Mouse (Mus musculus): ENCODE measurements around the gene Opcml.

Opcml gene

GRCm38 (mm10) chr9:28251341-28251740, 460.8 kb downstream of the Opcml start:
- DNase-seq (ENCODE audit: low spot score) = no peak

- DNase-seq (ENCODE audit: low spot score) = no peak
Measured at GRCm38 (mm10) chr9:28255128-28255904, 464.7 kb downstream of the Opcml start.

GRCm38 (mm10) chr9:28255905-28256268, 465.3 kb downstream of the Opcml start:
- DNase-seq (ENCODE audit: low spot score) = no peak

- DNase-seq (ENCODE audit: low spot score) = peak; percentile 75
Measured at GRCm38 (mm10) chr9:28261078-28261753, 470.6 kb downstream of the Opcml start.

- DNase-seq (ENCODE audit: low spot score) = no peak
Measured at GRCm38 (mm10) chr9:28262021-28262420, 471.4 kb downstream of the Opcml start.

- DNase-seq (ENCODE audit: low spot score) = no peak
Measured at GRCm38 (mm10) chr9:28262896-28263295, 472.3 kb downstream of the Opcml start.

GRCm38 (mm10) chr9:28264761-28265160, 474.2 kb downstream of the Opcml start:
- DNase-seq (ENCODE audit: low spot score) = no peak

GRCm38 (mm10) chr9:28273816-28274215, 483.2 kb downstream of the Opcml start:
- DNase-seq (ENCODE audit: low spot score) = no peak

GRCm38 (mm10) chr9:28278555-28278954, 488.0 kb downstream of the Opcml start:
- DNase-seq (ENCODE audit: low spot score) = no peak

GRCm38 (mm10) chr9:28281025-28281424, 490.4 kb downstream of the Opcml start:
- no peak for DNase-seq (ENCODE audit: low spot score)

- DNase-seq (ENCODE audit: low spot score) = no peak
Measured at GRCm38 (mm10) chr9:28281571-28281970, 491.0 kb downstream of the Opcml start.

GRCm38 (mm10) chr9:28285016-28285415, 494.4 kb downstream of the Opcml start:
- DNase-seq (ENCODE audit: low spot score) = no peak

GRCm38 (mm10) chr9:28286384-28286783, 495.8 kb downstream of the Opcml start:
- no peak for DNase-seq (ENCODE audit: low spot score)

- no peak for DNase-seq (ENCODE audit: low spot score)
Measured at GRCm38 (mm10) chr9:28287485-28287884, 496.9 kb downstream of the Opcml start.

GRCm38 (mm10) chr9:28289696-28290330, 499.2 kb downstream of the Opcml start:
- peak; percentile 1 for DNase-seq (ENCODE audit: low spot score)

GRCm38 (mm10) chr9:28303659-28304058, 513.1 kb downstream of the Opcml start:
- no peak for DNase-seq (ENCODE audit: low spot score)

- no peak for DNase-seq (ENCODE audit: low spot score)
Measured at GRCm38 (mm10) chr9:28306364-28307121, 516.0 kb downstream of the Opcml start.

- DNase-seq (ENCODE audit: low spot score) = no peak
Measured at GRCm38 (mm10) chr9:28307122-28307430, 516.5 kb downstream of the Opcml start.

- DNase-seq (ENCODE audit: low spot score) = no peak
Measured at GRCm38 (mm10) chr9:28307481-28308050, 517.0 kb downstream of the Opcml start.

GRCm38 (mm10) chr9:28317881-28318280, 527.3 kb downstream of the Opcml start:
- DNase-seq (ENCODE audit: low spot score) = no peak

GRCm38 (mm10) chr9:28319021-28319755, 528.6 kb downstream of the Opcml start:
- no peak for DNase-seq (ENCODE audit: low spot score)

Data from ovary, postnatal 14 days (tissue).